Mouse (Mus musculus) CH12.LX (cell line): Measurements from ENCODE around the gene Gm7298. TPM values are rescaled to one million over a fixed set of nuclear protein-coding genes. Genes with fewer than 3 reads are reported as not detected.
"Not testable (repeated sequence)": the region's sequence is repeated elsewhere in the genome, so short reads cannot be mapped to it uniquely, and the experiment has no call there.

Experiments used
- DNase-seq: peaks from one replicate; pipeline ENCODE4 v3.0.0-alpha.2; 2013; ENCODE audit errors: extremely low read depth
- H3K27ac ChIP-seq: 2 replicates; pipeline ENCODE4 v1.5.1; 2012; ENCODE audit warnings: low read depth, mild to moderate bottlenecking, control low read depth, moderate library complexity; ENCODE audit not compliant: insufficient read depth
- H3K27me3 ChIP-seq: replicated peaks from 2 replicates; pipeline ENCODE3; 2012; ENCODE audit warnings: inconsistent platforms
- H3K36me3 ChIP-seq, 2 experiments: replicated peaks in 1 of 2; 2 replicates each; pipeline versions ENCODE3 to v1.6.1; 2012; ENCODE audit warnings: inconsistent platforms in 1 of 2, low read length in 1 of 2, mild to moderate bottlenecking in 1 of 2, mixed read lengths in 1 of 2, moderate library complexity in 1 of 2; ENCODE audit not compliant: control insufficient read depth in 1 of 2, insufficient read depth in 1 of 2
- H3K4me1 ChIP-seq, 2 experiments: 2 replicates each; pipeline ENCODE4 v1.6.1; 2012; ENCODE audit warnings: inconsistent platforms in 1 of 2, moderate library complexity in 1 of 2; ENCODE audit not compliant: insufficient read depth in 2 of 2, control insufficient read depth in 1 of 2
- H3K4me2 ChIP-seq: 2 replicates; pipeline ENCODE4 v1.6.1; 2012; ENCODE audit warnings: low read depth, mild to moderate bottlenecking, control low read depth; ENCODE audit not compliant: poor library complexity, insufficient read depth, severe bottlenecking
- H3K4me3 ChIP-seq, 3 experiments: fragments of 150-350 bp in 1 of 3; sonication (generic) in 1 of 3; replicated peaks in 1 of 3; 2 replicates each; pipeline versions ENCODE3 to v1.5.1; 2011 to 2012; ENCODE audit warnings: low read depth in 2 of 3, low read length in 2 of 3, mild to moderate bottlenecking in 2 of 3, moderate library complexity in 2 of 3, control low read depth in 1 of 3, improper control_type of control experiment in 1 of 3, inconsistent platforms in 1 of 3, mixed read lengths in 1 of 3; ENCODE audit not compliant: poor library complexity in 1 of 3
- H3K79me2 ChIP-seq: replicated peaks from 2 replicates; pipeline ENCODE4 v1.6.1; 2012; ENCODE audit warnings: mild to moderate bottlenecking, moderate library complexity; ENCODE audit not compliant: control insufficient read depth, poor library complexity, insufficient read depth, severe bottlenecking; ENCODE audit errors: extremely low read depth
- H3K9ac ChIP-seq: 2 replicates; pipeline ENCODE4 v1.6.1; 2012; ENCODE audit warnings: low read depth, mild to moderate bottlenecking, control low read depth, moderate library complexity; ENCODE audit not compliant: insufficient read depth
- H3K9me3 ChIP-seq: replicated peaks from 2 replicates; pipeline ENCODE3; 2012; ENCODE audit warnings: low read length, inconsistent platforms, mixed read lengths
- CHD2 ChIP-seq: IDR thresholded peaks from 2 replicates; pipeline ENCODE4 v1.6.1; 2011; ENCODE audit warnings: low read length, improper control_type of control experiment
- ELF1 ChIP-seq: IDR thresholded peaks from 2 replicates; pipeline ENCODE4 v1.6.1; 2014; ENCODE audit warnings: low read depth, mild to moderate bottlenecking, inconsistent platforms, low read length, improper control_type of control experiment
- ETS1 ChIP-seq: conservative IDR thresholded peaks from 2 replicates; pipeline ENCODE4 v1.6.1; 2012; ENCODE audit warnings: low read depth, mild to moderate bottlenecking, inconsistent platforms, low read length, improper control_type of control experiment, moderate library complexity
- JUN ChIP-seq: IDR thresholded peaks from 2 replicates; pipeline ENCODE4 v1.6.1; 2011; ENCODE audit warnings: low read depth, mild to moderate bottlenecking, low read length, improper control_type of control experiment, moderate library complexity; ENCODE audit not compliant: insufficient read depth
- KAT2A ChIP-seq: IDR thresholded peaks from 2 replicates; pipeline ENCODE4 v1.6.1; 2012; ENCODE audit warnings: low read length, improper control_type of control experiment, inconsistent platforms; ENCODE audit not compliant: insufficient replicate concordance
- MYC ChIP-seq: IDR thresholded peaks from 2 replicates; pipeline ENCODE4 v1.6.1; 2011; ENCODE audit warnings: low read depth, mild to moderate bottlenecking, improper control_type of control experiment, low read length
- POLR2AphosphoS2 ChIP-seq: IDR thresholded peaks from 2 replicates; pipeline ENCODE4 v1.6.1; 2011; ENCODE audit warnings: low read depth, low read length, improper control_type of control experiment
- SIN3A ChIP-seq: IDR thresholded peaks from 2 replicates; pipeline ENCODE4 v1.6.1; 2012; ENCODE audit warnings: low read length, improper control_type of control experiment, inconsistent platforms
- SMC3 ChIP-seq: IDR thresholded peaks from 2 replicates; pipeline ENCODE4 v1.6.1; 2011; ENCODE audit warnings: low read depth, low read length, improper control_type of control experiment
- TBP ChIP-seq: conservative IDR thresholded peaks from 2 replicates; pipeline ENCODE4 v1.6.1; 2011; ENCODE audit warnings: low read depth, low read length, improper control_type of control experiment
- USF2 ChIP-seq: conservative IDR thresholded peaks from 2 replicates; pipeline ENCODE4 v1.6.1; 2011; ENCODE audit warnings: low read depth, low read length, improper control_type of control experiment
- ZC3H11A ChIP-seq: IDR thresholded peaks from 2 replicates; pipeline ENCODE4 v1.6.1; 2012; ENCODE audit warnings: low read depth, mild to moderate bottlenecking, inconsistent platforms, low read length, improper control_type of control experiment
- dilution Hi-C: fragments of 300-500 bp; cut with MboI; formaldehyde crosslinking; loops from 2 replicates; pipeline ENCODE4 v1.14.3; 2020; ENCODE audit warnings: low sequenced_read_pairs; ENCODE audit not compliant: extremely low pct_unique_long_range_greater_than_20kb, extremely low pct_ligation_motif_present
- in situ Hi-C: fragments of 300-500 bp; cut with MboI; formaldehyde crosslinking; loops from 3 replicates; pipeline ENCODE4 v1.14.3; 2019; ENCODE audit warnings: low sequenced_read_pairs, low pct_ligation_motif_present, low pct_unique_long_range_greater_than_20kb, mixed read lengths
- polyA plus RNA-seq: library from polyadenylated mRNA; unstranded; fragments of >175 nt; gene quantifications from 2 replicates; pipeline ENCODE4 v1.2.1, GENCODE M21; 2012; ENCODE audit warnings: low read depth; ENCODE audit not compliant: insufficient read length
- total RNA-seq, 2 experiments: library from RNA; depleted of rRNA; stranded (reverse); fragments of 300-350 nt in 1 of 2; fragments of >200 nt in 1 of 2; gene quantifications; 2 replicates each; pipeline ENCODE4 v1.2.3; 2012 to 2014

The Gm7298 gene
- total RNA-seq (2012; rRNA removed) (not detected in 2 replicates), total RNA-seq (2014; rRNA removed) (not detected in 2 replicates), polyA plus RNA-seq (not detected in 2 replicates)

- no peak for DNase-seq
- H3K9ac ChIP-seq, result no peak within 1 kb of the TSS
- in situ Hi-C loops (no loop called here), dilution Hi-C loops (no loop called here)
- H3K4me1 ChIP-seq, result no peaks in the 10 kb centered on the region
- H3K27me3 ChIP-seq, result peaks cover 48% of the 10 kb centered on the region
- no peak within 1 kb of the TSS for H3K27ac ChIP-seq
- H3K79me2 ChIP-seq, result no peaks in the 10 kb centered on the region
- no peak within 1 kb of the TSS for H3K4me2 ChIP-seq
- no peak within 1 kb of the TSS for H3K4me3 ChIP-seq
- TF ChIP-seq CHD2, result no peak
- H3K36me3 ChIP-seq, result no peaks in the 10 kb centered on the region
- H3K9me3 ChIP-seq, result no peaks in the 10 kb centered on the region
Measured at GRCm38 (mm10) chr6:121732632-121733031, at the start of gene Gm7298. Gene Gm7298, plus strand, starts transcription at chr6:121732932.

GRCm38 (mm10) chr6:121828034-121828433 is 95.3 kb downstream of the Gm7298 start:
- Histone ChIP-seq H3K4me3 (no peak overlapping the region), H3K4me2 (no peak overlapping the region), H3K9me3 (no peaks in the 10 kb centered on the region), H3K27ac (no peak overlapping the region), H3K36me3 (no peaks in the 10 kb centered on the region), H3K79me2 (no peaks in the 10 kb centered on the region), H3K27me3 (peaks cover 22% of the 10 kb centered on the region), H3K9ac (no peak overlapping the region), H3K4me1 (no peaks in the 10 kb centered on the region)
- DNase-seq, result no peak
- TF ChIP-seq ETS1 (no peak), POLR2AphosphoS2 (no peak), KAT2A (no peak), JUN (no peak), ELF1 (no peak), MYC (no peak), SMC3 (no peak), TBP (no peak)
- in situ Hi-C loops, result no loop called here
- dilution Hi-C loops, result no loop called here

GRCm38 (mm10) chr6:121836361-121836760 is 103.6 kb downstream of the Gm7298 start:
- H3K9me3 ChIP-seq, result no peaks in the 10 kb centered on the region
- no peak overlapping the region for H3K4me2 ChIP-seq
- in situ Hi-C loops (no loop called here), dilution Hi-C loops (no loop called here)
- H3K9ac ChIP-seq, result no peak overlapping the region
- no peaks in the 10 kb centered on the region for H3K36me3 ChIP-seq
- peaks cover 18% of the 10 kb centered on the region for H3K27me3 ChIP-seq
- no peak overlapping the region for H3K4me3 ChIP-seq
- H3K27ac ChIP-seq, result no peak overlapping the region
- no peaks in the 10 kb centered on the region for H3K4me1 ChIP-seq
- TF ChIP-seq SIN3A (no peak), USF2 (no peak), ZC3H11A (no peak)
- no peaks in the 10 kb centered on the region for H3K79me2 ChIP-seq
- no peak for DNase-seq

GRCm38 (mm10) chr6:121838271-121838670 is 105.5 kb downstream of the Gm7298 start, which contains the start of gene Mug1:
Gene Mug1, plus strand, starts transcription at chr6:121838541.
- peaks cover 23% of the 10 kb centered on the region for H3K27me3 ChIP-seq
- dilution Hi-C loops, H3K36me3 ChIP-seq, DNase-seq, H3K79me2 ChIP-seq, H3K27ac ChIP-seq, H3K9me3 ChIP-seq, H3K9ac ChIP-seq, H3K4me1 ChIP-seq, in situ Hi-C loops, H3K4me2 ChIP-seq, H3K4me3 ChIP-seq: not testable (repeated sequence)
